Mouse (Mus musculus) forebrain, embryonic 12.5 days (tissue): ENCODE measurements around the gene Clcnkb. TPM values are rescaled to one million over a fixed set of nuclear protein-coding genes. Genes with fewer than 3 reads are reported as not detected.

ENCODE experiments used
- ATAC-seq: fragments of 200-750 bp; cut with Nextera tagmentation; 2 replicates; pipeline ENCODE4 v1.8.0; 2017; ENCODE audit warnings: moderate TSS enrichment; ENCODE audit not compliant: low FRiP score
- H3K27ac ChIP-seq: fragments of 300-500 bp; sonication (generic); 2 replicates; pipeline ENCODE4 v1.5.1; 2016; ENCODE audit warnings: mild to moderate bottlenecking
- H3K27me3 ChIP-seq: fragments of 300-500 bp; sonication (generic); 2 replicates; pipeline ENCODE4 v1.6.1; 2016; ENCODE audit warnings: mild to moderate bottlenecking
- H3K36me3 ChIP-seq: fragments of 300-500 bp; sonication (generic); replicated peaks from 2 replicates; pipeline ENCODE4 v1.6.1; 2016; ENCODE audit warnings: mild to moderate bottlenecking
- H3K4me1 ChIP-seq: fragments of 300-500 bp; sonication (generic); 2 replicates; pipeline ENCODE4 v1.6.1; 2016
- H3K4me2 ChIP-seq: fragments of 300-500 bp; sonication (generic); 2 replicates; pipeline ENCODE4 v1.6.1; 2016; ENCODE audit warnings: mild to moderate bottlenecking, moderate library complexity
- H3K4me3 ChIP-seq: fragments of 300-500 bp; sonication (generic); replicated peaks from 2 replicates; pipeline ENCODE4 v1.5.1; 2016; ENCODE audit warnings: mild to moderate bottlenecking
- H3K9ac ChIP-seq: fragments of 300-500 bp; sonication (generic); 2 replicates; pipeline ENCODE4 v1.6.1; 2016; ENCODE audit warnings: mild to moderate bottlenecking
- H3K9me3 ChIP-seq: fragments of 300-500 bp; sonication (generic); 2 replicates; pipeline ENCODE4 v1.6.1; 2016
- WGBS: fragments of 180-500 bp; shearing (Covaris S2); methylation state at CpG from one replicate; pipeline ENCODE4 v1.1.7; 2016; 5-methylcytosine and 5-hydroxymethylcytosine counted together
- polyA plus RNA-seq: library from polyadenylated mRNA; unstranded; fragments of >200 nt; fragmentation: Nextera tagmentation; extraction: Ambion mirVana; gene quantifications from 2 replicates; pipeline ENCODE4 v1.2.1, GENCODE M21; 2016

Gene Clcnkb
- polyA plus RNA-seq, 1 experiment from 2014 or later = not detected

DNA sequence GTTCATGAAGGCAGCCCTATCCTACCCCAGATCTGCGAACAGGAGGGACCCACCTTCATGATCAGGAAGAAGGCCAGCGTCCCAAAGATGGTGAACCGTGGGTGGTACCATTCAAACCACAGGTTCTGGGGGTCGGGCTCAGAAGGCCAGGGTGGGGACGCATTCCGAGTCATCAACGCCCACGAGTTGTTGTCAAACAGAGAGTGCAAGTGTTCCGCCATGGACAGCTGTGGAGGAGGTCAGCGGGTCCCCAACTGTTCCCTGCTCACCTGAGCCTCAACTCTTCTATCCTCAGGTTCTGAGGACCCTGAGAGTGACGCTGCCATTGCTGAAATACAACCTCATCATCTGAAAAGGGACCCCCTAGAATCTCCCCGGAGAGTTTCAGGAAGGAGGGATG, 24.5 kb downstream of the Clcnkb start:
- no peak overlapping the region for H3K4me2 ChIP-seq
- H3K27ac ChIP-seq = no peak overlapping the region
- no peaks in the 10 kb centered on the region for H3K9me3 ChIP-seq
- 78% methylated on average over 12 of the region's 12 CpGs for WGBS
- ATAC-seq = no peak
- peaks cover 28% of the 10 kb centered on the region; the same call in 1 of the 2 replicates for H3K27me3 ChIP-seq
- H3K4me3 ChIP-seq = no peak overlapping the region
- H3K4me1 ChIP-seq = peaks cover 4% of the 10 kb centered on the region
- no peaks in the 10 kb centered on the region for H3K36me3 ChIP-seq
- H3K9ac ChIP-seq = no peak overlapping the region

DNA sequence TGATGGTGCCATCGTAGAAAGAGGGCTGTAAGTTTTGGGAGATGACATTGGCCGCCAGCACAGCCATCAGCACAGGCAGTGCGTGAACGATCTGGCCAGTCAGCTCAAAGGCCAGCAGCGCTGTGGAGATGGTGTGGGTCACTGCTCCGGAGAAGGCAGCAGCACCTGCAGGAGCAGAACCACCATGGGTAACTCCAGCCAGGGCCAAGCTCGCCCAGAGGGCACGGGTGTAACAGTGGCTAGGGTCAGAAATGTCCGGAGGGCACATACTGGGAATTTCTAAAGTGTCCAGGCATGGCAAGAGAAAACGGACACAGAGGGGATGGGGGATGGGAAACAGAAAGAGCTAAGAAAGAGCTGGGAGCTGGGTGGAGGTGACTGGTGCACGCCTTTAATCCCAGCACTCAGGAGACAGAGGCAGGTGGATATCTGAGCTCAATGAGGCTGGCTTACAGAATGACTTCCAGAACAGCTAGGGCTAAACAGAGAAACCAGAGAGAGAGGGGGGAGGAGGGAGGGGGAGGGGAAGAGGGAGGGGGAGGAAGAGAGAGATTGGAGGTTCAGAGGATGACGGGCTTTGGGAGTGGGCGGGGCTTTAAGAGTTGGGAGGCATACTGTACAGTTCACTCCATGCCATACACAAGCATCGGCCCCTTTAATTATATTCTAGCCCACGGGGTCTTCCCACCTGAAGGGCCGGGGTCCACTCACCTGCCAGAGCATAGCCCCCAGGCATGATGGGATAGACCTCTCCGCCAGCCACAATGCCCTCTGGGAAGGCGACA, 26.3 kb downstream of the Clcnkb start:
- Histone ChIP-seq H3K9ac (no peak overlapping the region), H3K9me3 (no peaks in the 10 kb centered on the region), H3K27me3 (peaks cover 31% of the 10 kb centered on the region), H3K4me2 (no peak overlapping the region), H3K36me3 (no peaks in the 10 kb centered on the region), H3K4me1 (no peaks in the 10 kb centered on the region), H3K27ac (no peak overlapping the region), H3K4me3 (no peak overlapping the region)
- WGBS = 74% methylated on average over 18 of the region's 18 CpGs
- no peak for ATAC-seq

DNA sequence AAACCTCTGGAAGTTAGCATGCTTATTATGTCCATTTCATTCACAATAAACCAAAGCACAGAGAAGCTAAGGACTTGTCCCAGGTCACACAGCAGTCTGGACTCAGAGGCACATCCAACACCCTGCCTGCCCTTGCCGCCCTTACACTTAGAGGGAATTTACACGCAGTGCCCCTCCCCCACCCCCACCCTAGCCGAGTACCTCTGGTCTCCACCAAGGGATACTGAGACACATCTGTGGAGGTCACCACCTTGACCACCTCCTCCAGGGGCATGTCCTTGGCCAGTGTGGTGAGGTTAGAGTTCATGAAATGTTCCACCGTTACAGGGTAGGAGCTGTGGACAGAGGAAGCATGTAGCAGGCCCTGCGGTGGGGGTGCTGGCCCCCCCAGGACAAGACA, 27.9 kb downstream of the Clcnkb start:
- H3K36me3 ChIP-seq = no peaks in the 10 kb centered on the region
- peaks cover 43% of the 10 kb centered on the region for H3K27me3 ChIP-seq
- 69% methylated on average over 5 of the region's 5 CpGs for WGBS
- peaks cover 4% of the 10 kb centered on the region; the same call in 1 of the 2 replicates for H3K4me1 ChIP-seq
- no peak overlapping the region for H3K27ac ChIP-seq
- no peak overlapping the region for H3K4me3 ChIP-seq
- no peak overlapping the region; the same call in 1 of the 2 replicates for H3K9ac ChIP-seq
- no peak overlapping the region for H3K4me2 ChIP-seq
- H3K9me3 ChIP-seq = no peaks in the 10 kb centered on the region
- no peak for ATAC-seq

DNA sequence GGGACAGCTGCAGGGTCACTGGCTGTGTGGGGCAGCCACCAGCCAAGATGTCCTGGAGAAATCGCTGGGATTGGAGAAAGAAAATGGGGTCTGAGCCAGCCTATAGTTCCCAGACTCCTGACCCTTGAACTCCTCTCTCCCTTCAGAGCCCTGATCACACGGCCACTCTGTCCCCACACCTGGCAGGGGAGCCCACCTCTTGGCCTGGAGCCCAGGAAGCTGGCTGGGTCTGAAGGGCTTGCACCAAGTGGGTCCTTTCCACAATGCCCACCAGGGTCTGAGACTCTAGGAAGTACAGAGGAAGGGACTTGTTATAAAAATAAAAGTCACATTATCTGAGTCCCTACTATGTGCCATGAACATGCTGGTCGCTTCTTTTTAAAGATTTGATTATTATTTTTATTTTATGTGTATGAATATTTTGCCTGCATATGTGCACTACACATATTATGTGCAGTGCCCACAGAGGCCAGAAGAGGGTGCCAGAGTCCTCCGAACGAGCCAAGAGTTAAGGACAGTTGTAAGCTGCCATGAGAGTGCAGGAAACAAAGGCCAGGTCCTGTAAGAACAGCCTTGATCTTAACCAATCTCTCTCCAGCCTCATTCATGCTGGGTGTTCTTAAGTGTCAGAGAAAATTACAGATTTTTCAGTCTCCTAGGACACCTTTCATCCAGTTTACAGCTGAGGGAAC, 28.6 kb downstream of the Clcnkb start:
- Histone ChIP-seq H3K27ac (no peak overlapping the region), H3K4me1 (peaks cover 11% of the 10 kb centered on the region), H3K36me3 (no peaks in the 10 kb centered on the region), H3K4me2 (no peak overlapping the region), H3K4me3 (no peak overlapping the region), H3K9me3 (no peaks in the 10 kb centered on the region), H3K9ac (no peak overlapping the region), H3K27me3 (peaks cover 44% of the 10 kb centered on the region)
- 17% methylated on average over 5 of the region's 5 CpGs for WGBS
- ATAC-seq = 0 out of 2 replicates have a peak, but pooled peaks have one; percentile 28

DNA sequence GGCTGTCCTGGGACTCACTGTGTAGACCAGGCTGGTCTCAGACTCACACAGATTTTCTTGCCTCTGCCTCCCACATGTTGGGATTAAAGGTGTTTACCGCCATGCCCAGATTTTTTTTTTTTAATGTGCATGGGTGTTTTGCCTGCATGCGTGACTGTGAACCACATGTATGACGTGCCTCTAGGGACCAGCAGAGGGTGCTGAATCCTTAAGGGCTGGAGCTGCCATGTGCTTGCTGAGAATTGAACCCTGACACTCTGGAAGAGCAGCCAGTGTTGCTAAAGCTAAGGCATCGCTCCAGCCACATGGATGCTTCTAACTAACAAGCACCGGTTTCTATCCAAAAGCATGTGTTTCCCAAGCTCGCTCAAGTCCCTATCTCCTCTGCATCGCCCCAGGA, 29.7 kb downstream of the Clcnkb start:
- no peak overlapping the region for H3K4me2 ChIP-seq
- ATAC-seq = no peak
- WGBS = 74% methylated on average over 7 of the region's 7 CpGs
- no peak overlapping the region for H3K9ac ChIP-seq
- H3K4me3 ChIP-seq = no peak overlapping the region
- no peak overlapping the region for H3K27ac ChIP-seq
- H3K36me3 ChIP-seq = no peaks in the 10 kb centered on the region
- peaks cover 49% of the 10 kb centered on the region for H3K27me3 ChIP-seq
- H3K4me1 ChIP-seq = peaks cover 13% of the 10 kb centered on the region
- H3K9me3 ChIP-seq = no peaks in the 10 kb centered on the region

DNA sequence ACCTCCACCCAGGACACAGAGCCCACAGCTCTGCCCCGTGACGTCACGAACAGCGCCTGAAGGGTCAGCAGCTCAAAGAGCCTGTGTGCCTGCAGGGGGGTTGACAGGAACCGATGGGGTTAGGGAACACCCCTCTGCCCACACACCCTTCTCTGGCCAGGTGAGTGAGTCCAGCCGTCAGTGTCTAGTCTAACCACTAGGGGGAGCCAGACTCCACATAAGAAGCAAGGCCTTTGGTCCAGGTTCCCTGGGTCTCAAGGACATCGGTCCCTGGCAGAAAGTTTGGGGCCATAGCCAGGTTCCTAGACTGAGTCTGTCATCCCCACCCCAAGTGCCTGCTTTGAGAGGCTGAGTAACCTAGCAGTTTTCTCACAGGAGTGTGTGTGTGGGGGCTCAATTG, 30.5 kb downstream of the Clcnkb start:
- Histone ChIP-seq H3K4me1 (peaks cover 13% of the 10 kb centered on the region), H3K27ac (no peak overlapping the region), H3K36me3 (no peaks in the 10 kb centered on the region), H3K4me2 (no peak overlapping the region), H3K9me3 (no peaks in the 10 kb centered on the region), H3K4me3 (no peak overlapping the region), H3K9ac (no peak overlapping the region), H3K27me3 (peaks cover 57% of the 10 kb centered on the region)
- 2% methylated on average over 7 of the region's 7 CpGs for WGBS
- ATAC-seq = 0 out of 2 replicates have a peak, but pooled peaks have one; percentile 36

DNA sequence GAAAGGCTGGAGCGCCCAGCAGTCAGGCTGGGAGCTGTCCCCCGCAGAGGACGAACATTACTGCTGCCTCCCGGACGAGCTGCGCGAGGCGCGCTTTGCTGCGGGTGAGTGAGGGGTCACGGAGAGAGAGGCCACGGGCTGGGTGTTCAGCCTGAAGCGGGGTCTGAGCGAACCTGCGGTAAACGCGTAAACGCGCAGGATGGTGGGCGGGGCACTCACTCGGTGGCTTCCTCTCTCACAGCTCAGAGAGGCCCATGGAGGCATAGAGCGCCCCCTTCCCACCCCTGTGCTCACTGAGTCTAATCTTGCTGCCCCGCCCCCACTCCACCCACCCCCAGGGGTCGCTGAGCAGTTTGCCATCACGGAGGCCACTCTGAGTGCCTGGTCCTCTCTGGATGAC, 33.4 kb downstream of the Clcnkb start:
- no peak for ATAC-seq
- Histone ChIP-seq H3K27ac (no peak overlapping the region), H3K9me3 (no peaks in the 10 kb centered on the region), H3K9ac (peak overlapping the region; percentile 47), H3K4me2 (peak overlapping the region; percentile 64), H3K36me3 (no peaks in the 10 kb centered on the region), H3K4me1 (peaks cover 13% of the 10 kb centered on the region), H3K27me3 (peaks cover 56% of the 10 kb centered on the region), H3K4me3 (peak overlapping the region; percentile 35)
- under 1% methylated on average over 21 of the region's 25 CpGs for WGBS

DNA sequence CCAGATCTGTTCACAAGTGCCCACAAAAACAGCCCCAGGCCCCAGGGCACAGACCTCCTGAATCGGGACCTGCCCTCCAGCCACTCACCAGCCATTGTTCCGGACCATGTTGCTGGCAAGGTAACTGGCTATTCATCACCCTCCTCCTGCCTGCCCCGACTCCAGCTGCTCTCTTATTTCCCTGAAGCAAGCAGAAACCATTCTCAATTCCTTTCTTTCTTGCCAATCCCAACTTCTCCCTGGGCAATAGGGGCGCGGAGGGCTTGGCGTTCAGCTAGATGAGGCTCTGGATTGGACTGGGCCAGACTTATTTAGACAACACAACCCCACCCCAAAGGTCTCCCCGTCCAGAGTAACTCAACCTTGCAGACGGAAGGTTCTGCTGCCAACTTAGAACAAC, 36.1 kb downstream of the Clcnkb start:
- Histone ChIP-seq H3K4me2 (no peak overlapping the region), H3K4me3 (no peak overlapping the region), H3K9ac (no peak overlapping the region), H3K36me3 (no peaks in the 10 kb centered on the region), H3K27ac (no peak overlapping the region), H3K27me3 (peaks cover 50% of the 10 kb centered on the region), H3K4me1 (peaks cover 13% of the 10 kb centered on the region), H3K9me3 (no peaks in the 10 kb centered on the region)
- WGBS = 62% methylated on average over 8 of the region's 8 CpGs
- no peak for ATAC-seq

DNA sequence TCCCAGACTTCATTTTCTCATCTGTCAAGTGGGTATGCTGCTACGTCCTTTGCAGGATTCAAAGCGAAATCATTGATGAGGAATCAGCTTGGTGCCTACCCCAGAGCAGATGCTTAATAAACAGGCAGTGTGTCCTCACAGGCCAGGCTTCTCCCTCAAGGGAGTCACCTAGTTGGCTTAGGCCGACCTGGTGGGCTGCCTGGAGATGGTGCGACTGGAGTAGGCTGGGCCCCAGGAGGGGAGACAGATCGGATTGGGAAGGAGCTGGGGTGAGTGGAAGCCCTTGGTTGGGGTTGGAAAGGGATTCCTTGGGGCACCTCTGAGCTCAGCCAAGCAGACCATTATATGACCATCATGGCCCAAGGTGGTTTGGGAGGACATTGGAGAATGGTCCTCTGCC, 43.4 kb downstream of the Clcnkb start:
- no peak for ATAC-seq
- Histone ChIP-seq H3K27ac (no peak overlapping the region), H3K9ac (no peak overlapping the region), H3K27me3 (peaks cover 36% of the 10 kb centered on the region), H3K4me1 (peaks cover 9% of the 10 kb centered on the region), H3K36me3 (no peaks in the 10 kb centered on the region), H3K4me2 (no peak overlapping the region), H3K4me3 (no peak overlapping the region), H3K9me3 (no peaks in the 10 kb centered on the region)
- 98% methylated on average over 5 of the region's 5 CpGs for WGBS

DNA sequence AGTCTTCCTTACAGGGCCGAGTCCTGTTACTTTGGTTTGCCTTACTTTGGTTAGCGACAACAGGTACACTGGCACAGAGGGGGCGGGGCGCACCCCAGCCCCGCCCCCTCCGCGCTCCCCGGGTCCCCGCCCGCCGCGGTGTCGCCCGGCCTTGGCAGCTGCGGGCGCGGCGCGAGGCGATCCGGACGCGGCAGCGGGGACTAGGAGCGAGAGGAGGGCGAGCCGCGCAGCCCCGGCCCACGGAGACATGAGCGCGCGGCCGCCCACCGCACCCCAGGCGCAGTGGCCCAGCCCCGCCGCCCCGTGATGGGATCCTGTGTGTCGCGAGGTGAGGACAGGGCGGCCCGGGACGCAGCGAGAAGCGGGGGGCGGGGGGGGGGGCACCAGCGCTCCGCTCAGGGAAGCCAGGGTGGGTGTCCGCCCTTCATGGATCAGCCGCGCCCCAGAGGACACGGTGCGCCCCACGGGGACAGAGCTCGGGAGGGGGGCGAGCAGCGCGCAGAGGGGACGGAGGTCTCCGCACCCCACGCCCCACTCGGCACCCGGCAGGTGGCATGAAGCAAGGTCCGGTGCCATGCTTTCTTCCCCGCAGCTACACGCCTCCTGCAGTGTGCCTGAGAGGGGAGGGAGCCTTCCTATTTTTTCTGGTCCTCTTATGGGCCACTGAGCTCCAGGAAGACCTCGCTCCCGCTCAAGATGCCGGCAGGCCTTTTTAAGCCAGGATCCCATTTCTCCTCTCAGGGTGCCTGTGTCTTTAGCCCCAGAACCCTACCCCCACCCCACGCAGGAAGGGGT, 47.6 kb downstream of the Clcnkb start, which contains the start of gene Fam131c:
Fam131c (plus strand) TSS at position 224 of the 795 bp plus-strand sequence.
- under 1% methylated on average over 46 of the region's 71 CpGs for WGBS
- Histone ChIP-seq H3K27ac (no peak within 1 kb of the TSS), H3K9me3 (no peaks in the 10 kb centered on the region), H3K27me3 (peaks cover 74% of the 10 kb centered on the region), H3K4me1 (peaks cover 9% of the 10 kb centered on the region), H3K4me3 (peak within 1 kb of the TSS; percentile 54), H3K4me2 (peak within 1 kb of the TSS; percentile 98), H3K9ac (peak within 1 kb of the TSS; percentile 67), H3K36me3 (no peaks in the 10 kb centered on the region)
- peak; percentile 57 for ATAC-seq

DNA sequence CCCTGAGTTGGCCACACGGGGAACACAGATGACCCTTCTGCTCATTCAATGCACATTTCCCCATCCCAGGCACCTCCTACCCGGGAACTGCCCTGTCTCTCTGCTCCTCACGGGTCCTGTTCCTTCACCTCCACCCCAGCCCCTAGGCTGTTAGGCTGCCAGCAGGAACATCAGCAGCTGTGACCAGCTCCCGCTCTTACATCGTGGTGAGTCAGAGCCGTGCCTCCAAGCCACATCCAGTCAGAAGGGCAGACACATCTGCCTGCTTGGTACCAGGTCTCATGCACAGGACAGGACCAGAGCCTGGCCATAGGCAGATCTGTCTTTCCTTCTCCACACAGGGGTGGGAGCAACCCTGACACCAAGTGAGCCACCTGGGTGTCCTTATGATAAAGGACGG, 49.9 kb downstream of the Clcnkb start:
- ATAC-seq = no peak
- Histone ChIP-seq H3K9me3 (no peaks in the 10 kb centered on the region), H3K9ac (no peak overlapping the region), H3K27me3 (peaks cover 80% of the 10 kb centered on the region), H3K27ac (no peak overlapping the region), H3K36me3 (no peaks in the 10 kb centered on the region), H3K4me3 (no peak overlapping the region), H3K4me2 (no peak overlapping the region), H3K4me1 (peaks cover 9% of the 10 kb centered on the region)
- 67% methylated on average over 7 of the region's 7 CpGs for WGBS

DNA sequence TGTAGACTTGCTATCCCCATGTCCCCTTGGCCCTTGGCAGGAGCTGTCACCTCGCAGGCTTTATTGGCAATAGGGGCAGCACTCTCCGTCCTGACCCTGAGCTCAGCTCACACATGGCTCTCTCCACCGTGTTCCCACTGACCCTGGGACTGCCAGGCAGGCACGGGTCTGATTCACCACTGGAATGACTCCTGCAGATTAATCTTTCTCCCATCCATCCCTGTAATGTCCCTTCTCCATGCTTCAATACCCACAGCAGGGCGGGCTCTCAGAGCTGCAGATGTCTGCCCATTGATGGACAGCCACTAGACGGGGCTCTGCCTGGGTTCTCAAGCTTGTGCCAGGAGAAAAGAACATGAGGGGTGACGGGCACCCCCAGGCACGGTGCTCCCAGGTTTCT, 50.7 kb downstream of the Clcnkb start:
- no peak for ATAC-seq
- Histone ChIP-seq H3K9ac (no peak overlapping the region), H3K36me3 (no peaks in the 10 kb centered on the region), H3K9me3 (no peaks in the 10 kb centered on the region), H3K4me3 (no peak overlapping the region), H3K27ac (no peak overlapping the region), H3K27me3 (peaks cover 73% of the 10 kb centered on the region), H3K4me1 (peaks cover 10% of the 10 kb centered on the region), H3K4me2 (no peak overlapping the region)
- 57% methylated on average over 8 of the region's 8 CpGs for whole genome bisulfite sequencing
